Mouse (Mus musculus) bone marrow, adult 2 months (tissue): ENCODE results near the gene Gpr22. TPM values are rescaled to one million over a fixed set of nuclear protein-coding genes. Genes with fewer than 3 reads are reported as not detected.

ENCODE experiments used
- H3K27ac ChIP-seq: fragments of 200-500 bp; 2 replicates; pipeline ENCODE4 v1.5.1; 2012; ENCODE audit warnings: low read depth, mild to moderate bottlenecking, control low read depth, inconsistent platforms, low read length; ENCODE audit not compliant: control insufficient read depth, poor library complexity, insufficient read depth
- H3K4me1 ChIP-seq: fragments of 200-500 bp; 2 replicates; pipeline ENCODE4 v1.6.1; 2011; ENCODE audit warnings: low read length; ENCODE audit not compliant: control insufficient read depth, insufficient read depth
- H3K4me3 ChIP-seq: fragments of 200-500 bp; replicated peaks from 2 replicates; pipeline ENCODE3; 2011; ENCODE audit warnings: mild to moderate bottlenecking, low read depth, low read length, control low read depth; ENCODE audit not compliant: control insufficient read depth
- CTCF ChIP-seq: fragments of 200-500 bp; IDR thresholded peaks from 2 replicates; pipeline ENCODE4 v1.5.1; 2011; ENCODE audit warnings: low read length, control low read depth; ENCODE audit not compliant: control insufficient read depth, insufficient read depth
- POLR2A ChIP-seq: fragments of 200-500 bp; IDR thresholded peaks from 2 replicates; pipeline ENCODE4 v1.6.1; 2011; ENCODE audit warnings: low read depth, mild to moderate bottlenecking, control low read depth, low read length, borderline replicate concordance; ENCODE audit not compliant: control insufficient read depth
- WGBS: fragments of 180-500 bp; shearing (Covaris S2); methylation state at CpG from one replicate; pipeline ENCODE4 v1.1.7; 2018; 5-methylcytosine and 5-hydroxymethylcytosine counted together
- polyA plus RNA-seq: library from polyadenylated mRNA; stranded (reverse); fragments of >200 nt; gene quantifications from 2 replicates; pipeline ENCODE4 v1.2.4, GENCODE M21; 2011; ENCODE audit warnings: low replicate concordance; ENCODE audit not compliant: missing spikeins, insufficient read depth, insufficient read length

Gene Gpr22
- not detected in 2 replicates for polyA plus RNA-seq

- H3K4me3 ChIP-seq = no peak within 1 kb of the TSS
Measured at GRCm38 (mm10) chr12:31713600-31713999, at the start of gene Gpr22. Gpr22 (minus strand) TSS chr12:31713947.

GRCm38 (mm10) chr12:31755885-31756755, 42.4 kb upstream of the Gpr22 start:
- Histone ChIP-seq H3K4me3 (no peak overlapping the region), H3K4me1 (peaks cover 2% of the 10 kb centered on the region; the same call in 1 of the 2 replicates), H3K27ac (peak overlapping the region; percentile 38; the same call in 1 of the 2 replicates)
- no peak for TF ChIP-seq CTCF
- TF ChIP-seq POLR2A = no peak
- whole genome bisulfite sequencing = 72% methylated on average over 2 of the region's 2 CpGs

More at GRCm38 (mm10) chr12:31713600-31713999, at the start of gene Gpr22:
- no peak within 1 kb of the TSS for H3K27ac ChIP-seq
- WGBS = 78% methylated on average over 6 of the region's 6 CpGs
- no peak for TF ChIP-seq POLR2A
- no peak for TF ChIP-seq CTCF
- no peaks in the 10 kb centered on the region for H3K4me1 ChIP-seq

- TF ChIP-seq POLR2A (no peak), CTCF (no peak)
- WGBS = 86% methylated on average over 2 of the region's 2 CpGs
- Histone ChIP-seq H3K4me1 (peaks cover 2% of the 10 kb centered on the region; the same call in 1 of the 2 replicates), H3K27ac (no peak overlapping the region), H3K4me3 (no peak overlapping the region)
Measured at GRCm38 (mm10) chr12:31754465-31754864, 40.7 kb upstream of the Gpr22 start.

- Histone ChIP-seq H3K4me3 (no peak overlapping the region), H3K4me1 (no peaks in the 10 kb centered on the region), H3K27ac (no peak overlapping the region)
- no peak for TF ChIP-seq CTCF
- no peak for TF ChIP-seq POLR2A
- WGBS = 85% methylated on average over 4 of the region's 4 CpGs
Measured at GRCm38 (mm10) chr12:31749846-31750245, 36.1 kb upstream of the Gpr22 start.

GRCm38 (mm10) chr12:31747301-31747700, 33.6 kb upstream of the Gpr22 start:
- Histone ChIP-seq H3K27ac (no peak overlapping the region), H3K4me1 (no peaks in the 10 kb centered on the region), H3K4me3 (no peak overlapping the region)
- WGBS = 84% methylated on average over 8 of the region's 8 CpGs
- no peak for TF ChIP-seq CTCF
- no peak for TF ChIP-seq POLR2A

- no peaks in the 10 kb centered on the region for H3K4me1 ChIP-seq
- H3K27ac ChIP-seq = no peak overlapping the region
- no peak overlapping the region for H3K4me3 ChIP-seq
- no peak for TF ChIP-seq POLR2A
- WGBS = 83% methylated on average over 2 of the region's 2 CpGs
Measured at GRCm38 (mm10) chr12:31734616-31735015, 20.9 kb upstream of the Gpr22 start.

GRCm38 (mm10) chr12:31730126-31730525, 16.4 kb upstream of the Gpr22 start:
- TF ChIP-seq POLR2A (no peak), CTCF (no peak)
- Histone ChIP-seq H3K27ac (no peak overlapping the region), H3K4me3 (no peak overlapping the region), H3K4me1 (no peaks in the 10 kb centered on the region)
- 87% methylated on average over 1 of the region's 1 CpGs for WGBS

- 89% methylated on average over 1 of the region's 1 CpGs for WGBS
- no peak for TF ChIP-seq POLR2A
- TF ChIP-seq CTCF = no peak
Measured at GRCm38 (mm10) chr12:31726707-31727106, 13.0 kb upstream of the Gpr22 start.

More at GRCm38 (mm10) chr12:31726707-31727106, 13.0 kb upstream of the Gpr22 start:
- no peak overlapping the region for H3K27ac ChIP-seq
- no peak overlapping the region for H3K4me3 ChIP-seq
- no peaks in the 10 kb centered on the region for H3K4me1 ChIP-seq
